Mouse (Mus musculus): ENCODE measurements at regions not wholly inside any gene's neighbourhood (a gene's known extent, or its start where the extent isn't known, plus 50 kb on each side); places are given as distances from the start of the nearest gene placed in this dataset.

DNA sequence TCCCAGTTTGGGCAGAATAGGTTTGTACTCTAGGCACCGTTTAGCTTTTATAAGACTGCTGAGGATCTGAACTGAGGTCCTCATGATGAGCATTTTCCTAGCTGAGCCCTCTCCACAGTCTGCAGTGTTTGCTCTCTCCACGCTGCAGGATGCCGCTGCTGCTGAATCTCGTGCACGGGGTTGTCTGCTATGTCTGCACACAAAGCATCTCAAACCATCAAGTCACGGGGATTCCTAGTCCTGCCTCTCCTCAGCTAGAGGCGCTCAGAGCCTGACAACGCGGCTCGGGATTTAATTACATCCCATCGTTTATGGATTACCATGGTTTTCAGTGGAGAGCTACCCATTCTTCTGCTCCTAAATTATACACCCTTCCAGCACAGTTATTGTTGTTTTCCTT, 175.6 kb downstream of the Rnf144b start:
- intact Hi-C loops (cut with DNase I), result no loop called here
- DNase-seq, result no peak

DNA sequence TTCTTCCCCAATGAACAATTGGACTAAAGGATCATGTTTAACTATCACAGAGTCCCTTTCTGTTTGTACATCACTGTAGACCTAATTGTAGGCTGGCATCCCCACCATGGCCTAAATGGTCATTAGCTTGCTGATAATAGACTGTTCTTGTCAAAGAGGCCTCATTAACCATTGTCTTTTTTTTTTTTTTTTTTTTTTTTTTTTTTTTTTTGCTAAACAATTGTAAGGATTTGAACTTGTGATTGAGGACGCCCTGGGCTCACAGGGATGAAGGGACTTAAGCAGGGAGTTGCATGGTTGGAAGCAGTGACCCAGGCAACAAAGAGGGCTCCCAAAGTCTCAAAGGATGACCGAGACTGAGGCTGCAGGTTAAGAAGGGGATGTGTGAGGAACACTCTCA, 178.0 kb downstream of the Rnf144b start:
- intact Hi-C loops (cut with DNase I), result loop anchor here (2.0 kb wide), 1 partner anchor 1164 kb away; no protein-coding TSS in a partner anchor
- DNase-seq, result no peak

DNA sequence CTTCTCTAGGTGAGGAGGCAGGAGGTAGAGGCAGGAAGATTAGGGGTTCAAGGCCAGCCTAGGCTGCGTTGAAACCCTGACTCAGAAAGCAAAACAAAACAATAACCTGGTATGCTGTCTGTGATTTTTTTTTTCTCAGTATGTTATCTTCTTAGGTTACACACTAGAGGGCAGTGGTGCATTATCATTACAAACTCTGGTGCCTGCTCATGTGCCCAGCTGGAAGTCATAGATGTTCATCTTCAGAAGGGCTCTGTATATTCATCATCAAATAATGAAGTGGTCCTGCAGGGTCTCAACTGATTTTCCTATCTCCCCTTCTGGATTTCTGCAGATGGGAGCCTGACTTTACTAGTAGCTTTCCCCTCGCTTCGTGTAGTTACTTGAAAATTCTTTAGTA, 178.6 kb downstream of the Rnf144b start:
- intact Hi-C loops (cut with DNase I), result loop anchor here (2.0 kb wide), 1 partner anchor 1164 kb away; no protein-coding TSS in a partner anchor
- peak in 1 of 2 experiments; percentile 20 for DNase-seq

DNA sequence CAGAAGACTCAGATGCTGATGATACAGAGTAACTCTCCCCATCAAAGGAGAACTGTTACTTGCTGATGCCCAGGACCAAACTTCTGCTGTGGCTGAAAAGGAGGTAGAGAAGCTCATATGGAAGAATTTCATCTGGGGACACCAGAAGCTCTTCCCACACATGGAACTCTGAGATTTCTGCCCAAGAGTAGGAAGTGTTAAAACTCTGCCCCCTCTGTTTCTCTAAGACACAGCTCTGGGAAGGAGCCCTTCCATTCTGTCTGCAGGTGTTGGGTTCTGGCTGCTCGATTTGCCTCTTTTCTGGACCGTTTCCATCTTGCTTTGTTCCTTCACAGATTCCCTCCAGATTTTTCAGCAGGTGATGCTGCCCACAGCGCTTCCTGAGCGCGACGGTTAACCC, 187.0 kb downstream of the Rnf144b start:
- no peak for DNase-seq
- intact Hi-C loops (cut with DNase I), result no loop called here

DNA sequence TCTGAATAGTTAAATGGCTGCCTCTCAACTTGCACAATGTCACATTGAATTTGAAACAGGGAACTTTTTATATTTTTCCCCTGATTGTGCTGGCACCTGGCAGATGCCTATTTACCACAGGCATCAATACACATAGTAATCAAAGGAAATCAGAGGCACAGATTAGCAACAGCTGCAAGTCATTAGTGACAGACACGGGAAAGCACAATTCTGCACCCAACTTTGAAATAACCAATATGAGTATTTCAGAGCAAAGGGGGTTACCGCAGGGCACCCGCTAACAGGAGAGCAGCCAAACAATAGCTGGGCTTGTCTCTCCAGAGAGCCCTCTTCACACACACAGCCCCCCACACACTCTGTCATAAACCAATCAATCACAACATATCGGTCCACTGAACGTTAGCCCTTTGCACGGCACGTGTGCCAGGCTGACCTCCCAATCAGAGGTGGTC, 188.3 kb downstream of the Rnf144b start:
- no peak for DNase-seq
- intact Hi-C loops (cut with DNase I), result no loop called here

DNA sequence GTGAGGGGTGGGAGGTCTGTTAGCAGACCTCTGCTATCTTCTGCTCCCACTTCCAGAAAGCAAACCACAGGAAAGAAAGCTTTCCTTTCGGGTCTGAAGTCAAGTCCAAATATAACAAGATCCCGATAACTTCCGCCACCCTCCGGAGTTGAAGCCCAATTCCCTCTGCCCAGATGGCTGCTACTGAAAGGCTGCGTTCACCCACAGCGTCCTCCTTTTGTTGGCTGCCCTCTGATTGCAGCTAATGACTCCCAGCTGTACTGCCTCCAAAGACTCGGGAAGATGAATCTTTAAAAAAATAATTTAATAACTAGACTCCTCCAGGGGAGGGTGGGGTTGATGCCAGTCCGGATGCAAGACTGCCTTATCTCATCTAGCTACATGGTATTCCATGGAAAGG, 197.1 kb downstream of the Rnf144b start:
- intact Hi-C loops (cut with DNase I), result no loop called here

DNA sequence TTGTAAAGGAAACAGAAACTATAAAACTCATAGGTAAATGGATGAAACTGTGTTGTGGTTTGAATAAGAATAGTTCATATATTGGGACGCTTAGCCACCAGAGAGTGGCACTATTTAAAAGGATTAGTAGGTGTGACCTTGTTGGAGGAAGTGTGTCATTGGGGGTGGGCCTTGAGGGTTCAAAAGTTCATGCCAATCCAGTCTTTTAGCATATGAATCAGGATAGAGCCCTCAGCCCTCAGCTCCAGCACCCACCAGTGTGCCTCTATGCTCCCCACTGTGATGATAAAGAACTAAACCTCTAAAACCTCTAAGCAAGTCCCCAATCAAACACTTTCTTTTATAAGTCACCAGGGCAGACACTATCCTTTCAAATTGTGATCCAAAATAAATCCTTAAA, 199.4 kb downstream of the Rnf144b start:
- intact Hi-C loops (cut with DNase I), result no loop called here
- DNase-seq, result no peak

More for the DNA sequence above, 197.1 kb downstream of the Rnf144b start:
- DNase-seq, result no peak

DNA sequence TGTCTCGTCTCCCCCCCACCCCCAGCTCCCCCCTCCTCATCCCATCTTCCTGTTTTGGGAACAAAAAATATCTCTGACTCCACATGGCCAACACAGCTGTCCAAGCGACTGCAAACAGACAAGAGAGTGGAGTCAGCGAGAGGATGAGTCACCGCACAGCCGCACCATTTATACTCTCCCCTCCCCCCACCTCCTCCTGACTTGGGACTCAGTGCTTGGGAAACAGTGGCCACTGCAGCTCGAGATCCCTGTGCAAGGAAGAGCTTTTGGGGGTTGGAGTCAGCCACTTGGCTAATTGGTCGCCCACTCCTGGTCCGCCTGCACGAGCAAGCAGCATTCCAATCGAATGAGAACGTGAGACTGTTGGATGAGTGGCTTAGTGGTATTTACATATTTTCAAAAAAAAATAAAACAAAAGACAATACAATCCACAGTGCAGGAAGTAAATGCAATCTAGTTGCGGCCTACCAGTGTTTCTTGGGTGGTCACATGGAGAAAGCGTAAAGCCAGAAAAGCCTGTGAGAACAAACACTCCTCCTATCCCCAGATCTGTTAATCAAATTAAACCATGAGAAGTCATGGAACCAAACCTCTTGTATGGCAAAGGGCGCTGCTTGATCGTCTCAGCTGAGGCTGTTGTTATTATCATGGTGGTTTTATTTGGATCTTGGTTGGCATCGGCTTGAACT, 213.7 kb downstream of the Rnf144b start:
- intact Hi-C loops (cut with DNase I), result no loop called here
- peak; percentile 51 to 58 for DNase-seq

DNA sequence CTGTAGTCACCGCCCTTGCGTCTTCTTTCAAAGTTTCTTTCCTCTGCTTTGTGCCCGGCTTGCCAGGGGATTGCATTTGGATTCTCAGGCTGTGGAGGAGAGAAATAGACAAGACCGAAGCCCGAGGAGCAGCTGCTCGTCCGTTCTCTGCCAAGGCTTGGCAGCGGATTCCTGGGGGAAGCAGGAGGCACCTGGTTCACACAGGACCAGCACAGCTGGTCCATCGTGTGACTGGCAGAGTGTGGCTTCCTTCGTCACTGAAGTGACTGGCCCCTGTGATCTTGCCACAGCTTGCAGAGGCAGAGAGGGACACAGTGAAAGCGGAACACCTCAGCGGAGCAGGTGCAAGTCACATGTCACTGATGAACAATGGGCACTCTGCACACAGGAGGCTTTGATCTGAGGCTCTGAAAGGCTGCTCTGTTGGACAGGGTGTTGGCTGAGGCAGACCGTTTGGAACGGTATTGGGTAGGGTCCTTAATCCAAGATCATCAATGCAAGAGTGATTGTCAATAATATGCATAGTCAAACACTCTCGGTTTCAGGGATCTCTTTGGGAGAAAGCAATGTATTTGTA, 214.5 kb downstream of the Rnf144b start:
- intact Hi-C loops (cut with DNase I), result no loop called here
- no peak for DNase-seq

DNA sequence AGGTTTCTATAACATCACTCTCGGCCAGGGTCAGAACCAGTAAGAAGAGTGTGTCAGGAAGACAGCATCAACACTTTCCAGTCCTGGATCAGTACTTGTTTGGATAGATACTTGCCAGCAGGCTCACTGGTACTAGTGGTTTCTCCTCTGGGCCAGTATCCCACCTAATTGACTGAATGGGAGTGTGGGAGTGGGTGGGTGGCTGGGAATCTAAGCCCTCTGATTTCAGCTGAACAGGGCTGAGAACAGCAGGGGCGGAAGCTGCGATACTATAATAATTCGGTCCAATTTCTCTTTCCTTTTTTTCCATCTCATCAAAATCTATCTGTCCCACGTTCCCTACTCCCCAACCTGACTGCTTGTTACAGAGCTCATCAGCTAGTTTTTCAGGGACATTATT, 217.0 kb downstream of the Rnf144b start:
- no peak for DNase-seq
- intact Hi-C loops (cut with DNase I), result no loop called here

DNA sequence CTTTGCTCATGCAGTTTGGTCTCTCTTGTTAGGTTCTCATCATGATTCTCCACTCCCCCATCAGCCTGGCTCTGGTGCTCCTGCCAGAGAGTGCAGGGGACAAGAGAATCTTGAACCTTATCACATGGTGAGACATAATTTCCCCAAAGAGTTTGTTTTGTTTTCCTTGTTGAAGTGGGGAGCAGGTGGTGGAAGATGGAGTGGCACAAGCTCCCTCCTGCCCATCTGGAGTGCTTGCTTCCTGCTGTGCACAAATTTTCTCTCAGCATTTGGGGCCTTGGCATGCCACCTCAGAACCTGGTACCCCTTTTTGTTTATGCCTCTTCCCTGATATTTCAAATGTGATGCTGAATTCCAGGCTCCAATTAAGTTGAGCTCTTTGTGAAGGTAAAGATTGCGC, 219.9 kb downstream of the Rnf144b start:
- intact Hi-C loops (cut with DNase I), result loop anchor here (10.0 kb wide), 1 partner anchor 322 kb away; no protein-coding TSS in a partner anchor
- no peak for DNase-seq

DNA sequence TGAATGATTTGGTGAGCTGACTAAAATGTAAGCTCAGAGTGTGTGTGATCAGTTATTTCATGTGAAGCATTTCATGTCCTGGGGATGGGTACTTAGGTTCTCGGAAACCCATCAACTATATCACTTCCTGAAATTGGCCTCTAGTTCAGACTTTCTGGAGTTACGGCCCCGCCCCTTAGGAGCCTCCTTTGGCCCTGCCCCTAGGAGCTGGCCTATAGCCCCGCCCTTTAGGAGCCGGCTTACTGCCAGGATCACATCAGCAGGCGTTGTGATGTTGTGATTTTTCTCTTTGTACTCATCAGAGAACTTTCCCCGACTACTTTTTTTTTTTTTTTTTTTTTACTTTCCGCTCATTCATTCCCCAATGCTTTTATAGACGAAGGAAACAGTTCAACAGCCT, 223.1 kb downstream of the Rnf144b start:
- DNase-seq, result peak in 1 of 2 experiments; percentile 23
- intact Hi-C loops (cut with DNase I), result loop anchor here (5.0 to 10.0 kb wide), 2 partner anchors 319 to 927 kb away; no protein-coding TSS in a partner anchor

DNA sequence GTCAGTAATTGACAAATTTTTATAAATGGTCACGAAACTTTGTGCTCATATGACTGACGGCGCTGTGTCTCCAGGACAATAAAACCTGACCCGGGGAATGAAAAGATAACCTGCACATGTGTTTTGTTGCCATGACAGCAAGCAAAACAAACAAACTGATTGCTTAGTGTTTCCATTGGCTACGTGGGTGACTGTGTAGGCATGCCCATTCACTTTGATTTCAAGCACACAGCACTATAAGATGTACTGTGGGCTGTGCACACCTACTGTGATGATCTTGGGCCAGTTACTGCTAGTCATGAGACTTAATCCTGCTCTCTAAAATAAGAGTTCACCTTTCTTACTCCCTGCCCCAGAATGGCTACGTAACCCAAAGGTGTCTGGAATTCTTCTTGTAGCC, 225.4 kb downstream of the Rnf144b start:
- no peak for DNase-seq
- intact Hi-C loops (cut with DNase I), result loop anchor here (1.0 to 10.0 kb wide), 3 partner anchors 317 to 1116 kb away; no protein-coding TSS in a partner anchor

DNA sequence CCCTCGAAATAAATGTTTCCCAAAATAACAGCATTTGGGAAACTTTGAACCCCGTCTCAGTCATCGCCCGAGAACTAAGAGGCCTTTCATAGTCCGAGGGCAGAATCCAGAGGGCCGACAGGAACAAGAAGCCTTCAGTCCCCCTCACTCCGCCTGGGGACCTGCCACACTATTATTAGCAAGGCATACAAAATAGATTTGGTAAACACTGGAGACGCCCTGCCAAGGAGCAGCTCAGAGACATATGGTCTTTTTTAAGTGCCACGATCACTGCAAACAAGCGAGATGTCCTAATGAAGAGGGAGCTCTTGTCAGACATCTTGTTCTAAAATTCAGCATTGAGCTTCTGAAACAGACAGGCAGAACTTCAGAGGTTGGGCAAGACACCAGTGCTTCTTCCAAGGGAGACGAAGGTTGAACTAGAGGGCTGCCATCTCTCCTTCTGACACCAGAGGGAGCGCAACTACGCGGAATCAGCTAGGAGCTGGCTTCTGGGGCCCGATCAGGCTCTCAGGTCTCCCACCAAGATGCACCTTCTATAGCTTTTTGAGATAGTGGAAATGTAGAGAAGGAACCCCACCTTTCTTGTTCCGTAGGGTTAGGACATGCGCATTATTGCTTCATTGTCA, 226.2 kb downstream of the Rnf144b start:
- intact Hi-C loops (cut with DNase I), result loop anchor here (1.0 to 10.0 kb wide), 3 partner anchors 316 to 1116 kb away; no protein-coding TSS in a partner anchor

DNA sequence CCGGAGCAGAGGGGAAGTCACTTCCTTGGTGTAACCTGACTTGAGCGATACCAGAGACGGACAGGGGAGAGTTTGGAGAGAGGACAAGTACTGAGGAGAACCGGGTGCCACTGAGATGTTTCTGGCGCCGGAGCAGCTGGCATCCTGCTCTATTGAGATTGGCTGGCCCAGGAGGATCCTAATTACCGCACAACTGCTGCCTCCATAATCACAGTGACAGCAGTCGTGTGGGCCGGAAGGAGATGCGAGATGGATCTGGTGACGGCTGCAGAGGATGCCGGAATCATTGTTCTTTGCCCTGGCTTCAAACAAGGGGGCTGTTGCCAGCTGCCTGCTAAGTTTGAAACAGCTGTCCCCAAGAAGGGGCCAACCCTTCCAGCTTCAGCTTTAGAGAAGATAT, 232.0 kb downstream of the Rnf144b start:
- intact Hi-C loops (cut with DNase I), result no loop called here
- peak; percentile 8 to 38 for DNase-seq

More for the DNA sequence above, 226.2 kb downstream of the Rnf144b start:
- DNase-seq, result peak; percentile 72 to 87

DNA sequence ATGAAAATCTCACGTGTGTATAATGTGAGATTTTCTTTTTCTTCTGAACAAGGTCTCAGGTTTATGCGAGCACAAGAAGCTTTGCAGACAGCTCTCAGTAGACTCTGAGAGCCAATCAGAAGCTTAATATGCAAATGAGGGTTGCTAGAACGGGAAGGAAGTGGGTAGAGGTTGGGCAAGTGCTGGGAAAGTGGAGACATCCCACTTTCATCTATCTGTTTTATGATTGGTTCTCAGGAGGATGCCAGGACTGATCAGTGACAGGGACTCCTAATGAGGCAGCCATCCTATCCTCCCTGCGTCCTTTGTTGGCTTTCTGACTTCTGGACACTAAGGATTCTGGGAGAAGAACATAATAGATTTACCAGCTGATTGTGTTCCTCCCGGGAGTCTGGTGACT, 232.7 kb downstream of the Rnf144b start:
- DNase-seq, result no peak
- intact Hi-C loops (cut with DNase I), result no loop called here

DNA sequence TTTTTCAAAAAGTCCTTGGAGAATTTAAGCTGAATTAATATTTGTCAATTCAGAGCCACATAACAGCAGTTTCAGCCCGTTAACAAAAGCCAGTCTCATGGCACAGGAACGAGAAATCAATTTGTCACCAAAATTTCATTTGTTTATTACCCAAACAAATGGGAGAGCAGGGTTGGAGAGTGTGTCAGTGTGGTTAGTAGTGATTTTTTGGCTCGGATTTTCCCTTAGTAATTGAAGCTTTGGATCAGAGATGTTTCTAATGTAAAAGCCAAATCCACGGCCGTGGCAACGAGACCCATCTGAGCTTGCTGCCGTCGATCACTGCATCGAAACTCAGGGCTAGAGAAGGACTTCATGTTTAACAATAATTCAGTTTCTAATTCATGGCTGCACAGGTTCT, 236.5 kb downstream of the Rnf144b start:
- intact Hi-C loops (cut with DNase I), result no loop called here
- no peak for DNase-seq

DNA sequence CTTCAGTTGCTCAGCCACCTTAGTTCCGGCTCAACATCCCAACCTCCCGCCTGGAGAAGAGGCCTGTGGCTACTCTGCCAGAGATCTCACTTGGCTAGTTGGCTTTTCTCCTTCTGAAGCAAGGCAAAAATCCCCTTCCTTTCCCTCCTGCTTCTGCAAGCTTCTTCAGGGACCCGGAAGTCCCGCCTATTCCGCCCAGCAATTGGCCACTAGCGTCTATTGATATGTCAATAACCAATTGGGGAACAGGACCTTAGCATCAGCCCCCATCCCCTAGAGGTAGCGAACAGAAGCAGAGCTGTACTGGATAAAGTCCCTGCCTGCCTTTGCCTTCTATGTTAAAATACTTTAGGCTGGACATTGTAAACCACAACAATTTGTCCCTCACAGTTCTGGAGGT, 243.3 kb downstream of the Rnf144b start:
- intact Hi-C loops (cut with DNase I), result no loop called here
- DNase-seq, result no peak

DNA sequence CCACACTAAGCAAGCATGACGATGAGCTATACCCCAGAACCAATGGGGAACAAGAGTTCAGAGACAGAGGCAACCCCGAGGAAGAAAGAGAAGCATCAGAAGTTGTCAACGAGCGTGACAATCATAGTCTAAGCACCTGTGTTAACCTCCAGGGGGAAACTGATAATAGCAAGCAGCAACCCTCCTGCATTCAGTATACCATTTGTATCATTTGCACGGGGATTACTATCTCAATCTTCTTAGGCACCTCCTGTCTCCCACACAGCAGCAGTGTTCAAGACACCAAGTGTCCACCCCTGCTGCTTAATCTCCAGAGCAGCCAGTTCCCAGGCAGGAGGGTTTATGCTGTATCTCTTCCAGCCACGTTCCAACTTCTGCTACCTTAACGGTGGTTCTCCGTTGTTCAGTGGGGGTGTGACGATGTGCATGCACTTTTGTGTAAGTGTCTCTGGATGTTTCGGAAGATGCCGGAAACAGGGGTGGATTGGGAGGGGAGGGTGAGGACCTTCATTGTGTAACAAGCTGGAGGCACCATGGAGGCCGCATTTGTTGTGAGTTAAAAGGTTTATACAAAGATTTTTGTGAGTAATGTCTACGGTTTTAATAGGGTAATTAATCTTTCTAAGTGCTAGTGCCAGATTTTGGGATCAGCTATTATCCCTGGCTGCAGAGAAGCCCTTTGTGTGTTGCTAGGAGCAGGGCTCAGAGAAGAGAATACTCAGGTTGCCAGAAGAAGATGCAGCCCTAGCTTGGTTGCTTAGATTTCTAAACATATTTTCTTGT, 245.8 kb downstream of the Rnf144b start:
- intact Hi-C loops (cut with DNase I), result no loop called here
- no peak for DNase-seq

DNA sequence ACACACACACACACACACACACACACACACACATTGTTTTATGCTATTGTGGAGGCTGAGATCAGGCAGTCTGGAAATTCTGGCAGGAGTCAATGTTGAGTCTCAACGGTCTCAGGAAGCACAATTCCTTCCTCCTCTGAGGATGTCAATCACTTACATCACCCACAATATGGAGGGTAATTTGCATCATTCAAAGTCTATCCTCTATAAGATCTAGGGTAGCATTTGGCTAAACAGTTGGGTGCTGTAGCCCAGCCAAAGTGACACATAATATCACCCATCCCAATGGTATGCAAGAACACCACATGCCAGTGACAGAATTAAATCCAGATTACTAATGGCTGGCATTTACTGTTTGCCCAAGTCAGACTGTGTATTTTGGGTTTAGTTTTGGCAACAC, 252.1 kb downstream of the Rnf144b start:
- intact Hi-C loops (cut with DNase I), result no loop called here
- no peak for DNase-seq

DNA sequence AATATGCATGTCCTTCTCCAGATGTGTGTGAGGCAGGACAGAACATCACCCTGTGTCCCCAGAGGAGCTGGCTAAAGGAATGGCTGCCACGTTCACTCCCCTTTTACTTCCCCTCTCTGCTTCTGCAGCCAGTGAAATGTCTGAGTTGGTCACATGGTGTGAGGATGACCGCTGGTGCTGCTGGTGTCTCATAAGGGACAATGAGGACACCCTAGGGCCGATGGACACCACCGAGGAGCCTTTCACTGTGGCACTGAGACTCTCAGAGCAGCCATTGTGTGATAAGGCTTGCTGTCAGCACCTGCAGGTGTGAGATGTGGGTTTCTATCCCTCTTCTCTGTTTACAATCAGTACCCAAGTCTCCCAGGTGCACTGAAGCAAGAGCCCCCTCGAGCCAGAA, 268.6 kb downstream of the Rnf144b start:
- no peak for DNase-seq
- intact Hi-C loops (cut with DNase I), result no loop called here

Data from heart, postnatal 14 days (tissue).